Mouse (Mus musculus) embryonic facial prominence, embryonic 12.5 days (tissue): ENCODE results near the gene Khsrp. TPM values are rescaled to one million over a fixed set of nuclear protein-coding genes. Genes with fewer than 3 reads are reported as not detected.
A peak's percentile ranks its signal among the peaks of the same experiment; 100 is the strongest.

Experiments
- ATAC-seq: fragments of 200-750 bp; cut with Nextera tagmentation; 2 replicates; pipeline ENCODE4 v1.8.0; 2017; ENCODE audit not compliant: insufficient number of reproducible peaks, insufficient read depth, low FRiP score, low TSS enrichment
- H3K27ac ChIP-seq: fragments of 300-500 bp; sonication (generic); 2 replicates; pipeline ENCODE4 v1.5.1; 2016; ENCODE audit warnings: mild to moderate bottlenecking
- H3K27me3 ChIP-seq: fragments of 300-500 bp; sonication (generic); 2 replicates; pipeline ENCODE4 v1.6.1; 2016; ENCODE audit warnings: mild to moderate bottlenecking, moderate library complexity
- H3K36me3 ChIP-seq: fragments of 300-500 bp; sonication (generic); 2 replicates; pipeline ENCODE4 v1.6.1; 2016; ENCODE audit warnings: mild to moderate bottlenecking
- H3K4me1 ChIP-seq: fragments of 300-500 bp; sonication (generic); 2 replicates; pipeline ENCODE4 v1.6.1; 2016
- H3K4me2 ChIP-seq: fragments of 300-500 bp; sonication (generic); replicated peaks from 2 replicates; pipeline ENCODE4 v1.6.1; 2016; ENCODE audit warnings: mild to moderate bottlenecking, moderate library complexity
- H3K4me3 ChIP-seq: fragments of 300-500 bp; sonication (generic); 2 replicates; pipeline ENCODE4 v1.5.1; 2016; ENCODE audit warnings: mild to moderate bottlenecking
- H3K9ac ChIP-seq: fragments of 300-500 bp; sonication (generic); 2 replicates; pipeline ENCODE4 v1.6.1; 2016; ENCODE audit warnings: mild to moderate bottlenecking, moderate library complexity
- H3K9me3 ChIP-seq: fragments of 300-500 bp; sonication (generic); 2 replicates; pipeline ENCODE4 v1.6.1; 2016; ENCODE audit warnings: mild to moderate bottlenecking, moderate library complexity
- WGBS: fragments of 180-500 bp; shearing (Covaris S2); methylation state at CpG from one replicate; pipeline ENCODE4 v1.1.7; 2016; 5-methylcytosine and 5-hydroxymethylcytosine counted together
- polyA plus RNA-seq: library from polyadenylated mRNA; unstranded; fragments of >200 nt; fragmentation: Nextera tagmentation; extraction: Ambion mirVana; gene quantifications from 2 replicates; pipeline ENCODE4 v1.2.1, GENCODE M21; 2016

The Khsrp gene
- polyA plus RNA-seq, 1 experiment from 2014 or later = 66.4 TPM

GRCm38 (mm10) chr17:56999414-56999813 is 31.9 kb downstream of the Khsrp start:
- WGBS = 91% methylated on average over 9 of the region's 9 CpGs
- no peak overlapping the region for H3K4me3 ChIP-seq

DNA sequence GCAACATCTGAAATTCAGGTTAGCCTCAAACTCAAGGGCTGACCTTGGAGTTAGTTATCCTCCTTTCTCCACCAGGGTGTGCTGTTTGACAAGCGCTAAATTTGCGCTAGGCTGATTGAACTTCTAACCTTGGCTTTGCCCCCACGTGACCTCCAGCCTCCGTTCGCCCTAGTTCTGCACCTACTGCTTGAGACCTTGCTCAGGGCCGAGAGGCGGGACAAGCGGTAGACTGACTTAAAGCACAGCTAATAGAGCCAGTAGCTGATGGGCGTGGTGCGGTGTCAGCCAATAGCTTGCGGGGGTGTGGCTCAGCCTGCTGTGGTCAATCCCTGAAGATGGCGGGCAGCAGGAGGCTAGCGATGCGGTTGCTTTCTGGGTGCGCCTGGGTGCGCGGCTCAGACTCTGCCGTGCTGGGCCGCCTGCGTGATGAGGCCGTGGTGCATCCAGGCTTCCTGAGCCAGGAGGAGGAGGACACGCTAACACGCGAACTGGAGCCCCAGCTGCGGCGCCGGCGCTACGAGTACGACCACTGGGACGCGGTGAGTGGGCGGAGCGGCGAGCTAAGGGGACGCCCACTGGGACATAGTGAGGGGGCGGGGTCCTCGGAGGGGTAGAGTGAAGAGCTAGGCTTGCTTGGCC is 34.2 kb downstream of the Khsrp start, which contains the start of gene Alkbh7:
Gene Alkbh7 (plus strand): TSS at position 311 of the 639 bp plus-strand sequence.
- H3K27ac ChIP-seq = peak within 1 kb of the TSS; percentile 70
- peaks cover 8% of the 10 kb centered on the region for H3K4me1 ChIP-seq
- ATAC-seq = peak; percentile 97
- H3K4me3 ChIP-seq = peak within 1 kb of the TSS; percentile 70
- peak within 1 kb of the TSS; percentile 49 for H3K9ac ChIP-seq
- H3K36me3 ChIP-seq = peaks cover 53% of the 10 kb centered on the region
- no peaks in the 10 kb centered on the region for H3K27me3 ChIP-seq
- H3K4me2 ChIP-seq = peak within 1 kb of the TSS; percentile 69
- under 1% methylated on average over 38 of the region's 38 CpGs for WGBS
- no peaks in the 10 kb centered on the region for H3K9me3 ChIP-seq

More at GRCm38 (mm10) chr17:56999414-56999813, 31.9 kb downstream of the Khsrp start:
- no peaks in the 10 kb centered on the region for H3K27me3 ChIP-seq
- no peak overlapping the region for H3K4me2 ChIP-seq
- no peak overlapping the region for H3K27ac ChIP-seq
- no peaks in the 10 kb centered on the region for H3K9me3 ChIP-seq
- peaks cover 8% of the 10 kb centered on the region for H3K4me1 ChIP-seq
- ATAC-seq = no peak
- peaks cover 52% of the 10 kb centered on the region for H3K36me3 ChIP-seq
- H3K9ac ChIP-seq = no peak overlapping the region

DNA sequence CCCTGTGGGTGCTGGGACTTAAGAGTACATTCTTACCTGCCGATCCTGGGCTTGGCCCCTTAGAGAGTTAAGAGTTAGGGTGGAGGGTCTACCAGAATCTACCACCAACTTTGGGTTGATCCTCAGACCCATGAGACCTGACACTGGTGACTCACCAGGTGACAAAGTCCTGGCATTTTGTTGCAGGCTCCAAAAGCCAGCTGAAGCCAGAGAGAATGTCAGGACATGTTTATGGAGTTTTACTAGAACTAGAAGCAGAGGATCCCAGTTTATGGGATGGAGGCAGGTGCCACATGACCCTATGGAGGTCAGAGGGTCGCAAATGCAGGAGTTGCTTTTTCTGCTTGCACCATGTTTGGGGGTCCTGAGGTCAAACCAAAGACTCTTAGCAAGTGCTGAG is 34.8 kb downstream of the Khsrp start:
- Histone ChIP-seq H3K4me3 (no peak overlapping the region), H3K4me2 (peak overlapping the region; percentile 69), H3K36me3 (peaks cover 56% of the 10 kb centered on the region)

DNA sequence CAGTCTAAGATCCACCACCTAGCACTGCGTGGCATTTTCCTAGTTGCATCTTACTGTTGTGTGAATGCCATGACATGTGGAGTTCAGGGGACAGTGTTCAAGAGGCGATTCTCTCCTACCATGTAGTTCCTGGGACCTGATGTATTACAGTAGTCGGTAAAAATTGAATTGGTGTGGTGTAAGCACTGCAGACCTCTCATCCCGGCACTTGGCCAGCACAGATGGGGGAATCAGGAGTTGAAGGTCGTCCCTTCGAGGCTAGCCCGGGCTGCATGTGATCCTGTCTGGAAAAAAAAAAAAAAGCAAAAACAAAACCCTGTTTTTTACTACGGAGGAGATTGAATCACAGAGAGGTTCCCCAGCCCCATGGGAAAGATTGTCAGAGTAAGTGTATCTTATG is 36.3 kb downstream of the Khsrp start:
- Histone ChIP-seq H3K27me3 (no peaks in the 10 kb centered on the region), H3K4me1 (peaks cover 14% of the 10 kb centered on the region), H3K27ac (no peak overlapping the region), H3K9me3 (no peaks in the 10 kb centered on the region), H3K9ac (no peak overlapping the region), H3K4me3 (no peak overlapping the region), H3K36me3 (peaks cover 56% of the 10 kb centered on the region), H3K4me2 (no peak overlapping the region)
- WGBS = 92% methylated on average over 8 of the region's 8 CpGs
- no peak for ATAC-seq

More for the DNA sequence above, 34.8 kb downstream of the Khsrp start:
- H3K27ac ChIP-seq = no peak overlapping the region
- ATAC-seq = no peak
- H3K9me3 ChIP-seq = no peaks in the 10 kb centered on the region
- 79% methylated on average over 2 of the region's 2 CpGs for WGBS
- H3K27me3 ChIP-seq = no peaks in the 10 kb centered on the region
- H3K4me1 ChIP-seq = peaks cover 8% of the 10 kb centered on the region
- H3K9ac ChIP-seq = no peak overlapping the region

DNA sequence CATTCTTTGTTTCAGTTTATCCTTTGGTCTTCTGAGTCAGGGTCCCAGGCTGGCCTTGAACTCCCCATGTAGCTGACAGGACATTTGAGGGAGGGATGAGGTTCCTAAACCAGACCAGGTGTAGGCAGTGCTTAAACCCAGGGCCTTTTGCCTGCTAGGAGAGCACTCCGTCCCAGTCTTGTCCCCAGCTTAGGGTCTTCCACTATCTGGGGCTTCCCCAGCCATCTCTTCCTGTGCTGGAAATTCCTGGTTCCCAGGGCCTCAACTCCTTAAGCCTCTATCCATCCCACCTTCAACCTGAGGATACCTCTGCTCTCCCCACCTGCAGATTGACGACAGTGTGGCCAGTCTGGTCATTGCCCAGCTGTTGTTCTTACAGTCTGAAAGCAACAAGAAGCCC is 40.4 kb downstream of the Khsrp start:
- H3K4me3 ChIP-seq = peak overlapping the region; percentile 88
- H3K4me2 ChIP-seq = peak overlapping the region; percentile 68
- H3K27me3 ChIP-seq = no peaks in the 10 kb centered on the region
- H3K36me3 ChIP-seq = peaks cover 37% of the 10 kb centered on the region
- H3K9me3 ChIP-seq = no peaks in the 10 kb centered on the region
- no peak overlapping the region; the same call in 1 of the 2 replicates for H3K27ac ChIP-seq
- peaks cover 6% of the 10 kb centered on the region for H3K4me1 ChIP-seq
- peak overlapping the region; percentile 77 for H3K9ac ChIP-seq
- 87% methylated on average over 2 of the region's 2 CpGs for WGBS
- no peak for ATAC-seq

GRCm38 (mm10) chr17:56990115-56990746 is 41.1 kb downstream of the Khsrp start, which contains the start of gene Clpp:
Clpp (plus strand) TSS chr17:56990305.
- Histone ChIP-seq H3K4me2 (peak within 1 kb of the TSS; percentile 68), H3K36me3 (peaks cover 33% of the 10 kb centered on the region), H3K9ac (peak within 1 kb of the TSS; percentile 77), H3K4me1 (peaks cover 6% of the 10 kb centered on the region), H3K4me3 (peak within 1 kb of the TSS; percentile 88), H3K9me3 (no peaks in the 10 kb centered on the region), H3K27me3 (no peaks in the 10 kb centered on the region), H3K27ac (peak within 1 kb of the TSS; percentile 72)
- ATAC-seq = peak; percentile 94
- WGBS = under 1% methylated on average over 52 of the region's 52 CpGs

DNA sequence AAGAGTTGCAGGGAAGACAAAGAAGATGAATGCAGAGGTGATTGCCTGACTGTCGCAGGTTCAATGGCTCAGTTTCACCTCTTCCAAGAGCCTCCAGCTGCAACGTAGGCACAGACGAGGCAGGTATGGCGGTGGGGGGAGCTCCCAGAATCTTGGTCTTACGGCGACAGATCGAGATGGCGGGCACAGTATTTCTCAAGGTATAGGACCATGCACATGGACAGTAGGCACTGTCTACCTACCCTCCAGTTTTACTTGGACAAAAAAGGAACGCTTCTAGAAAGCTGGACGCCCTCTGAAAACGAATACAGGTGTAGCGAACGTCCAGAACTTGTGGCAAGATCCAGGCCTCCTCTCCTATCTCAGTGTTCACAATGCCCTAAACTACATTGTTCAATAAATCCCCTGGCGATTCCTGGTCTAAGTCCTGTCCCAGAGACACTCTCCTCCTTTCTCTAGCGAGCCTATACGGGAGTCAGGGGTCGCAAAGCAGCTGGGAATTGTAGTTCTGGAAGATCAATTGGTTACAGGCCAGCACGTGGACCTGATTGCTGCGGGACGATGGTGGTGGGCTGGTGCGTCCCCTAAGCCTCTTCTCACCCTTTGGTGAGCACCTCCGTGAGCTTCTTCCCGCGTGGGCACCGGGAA is 41.7 kb downstream of the Khsrp start:
- Histone ChIP-seq H3K36me3 (peaks cover 27% of the 10 kb centered on the region), H3K4me1 (peaks cover 6% of the 10 kb centered on the region), H3K27ac (peak overlapping the region; percentile 72), H3K4me3 (peak overlapping the region; percentile 88), H3K9ac (peak overlapping the region; percentile 77), H3K9me3 (no peaks in the 10 kb centered on the region), H3K27me3 (no peaks in the 10 kb centered on the region), H3K4me2 (peak overlapping the region; percentile 68)
- ATAC-seq = peak; percentile 89
- WGBS = 4% methylated on average over 25 of the region's 25 CpGs

- WGBS = 68% methylated on average over 7 of the region's 7 CpGs
- H3K36me3 ChIP-seq = peaks cover 21% of the 10 kb centered on the region
- no peak for ATAC-seq
- no peaks in the 10 kb centered on the region for H3K9me3 ChIP-seq
- H3K27me3 ChIP-seq = no peaks in the 10 kb centered on the region
- H3K4me2 ChIP-seq = peak overlapping the region; percentile 68
- H3K9ac ChIP-seq = no peak overlapping the region; the same call in 1 of the 2 replicates
- H3K4me3 ChIP-seq = peak overlapping the region; percentile 88
- peaks cover 6% of the 10 kb centered on the region for H3K4me1 ChIP-seq
- peak overlapping the region; percentile 72; the same call in 1 of the 2 replicates for H3K27ac ChIP-seq
Observed at GRCm38 (mm10) chr17:56988921-56989430, 42.3 kb downstream of the Khsrp start.

GRCm38 (mm10) chr17:56988441-56988840 is 42.9 kb downstream of the Khsrp start:
- H3K27me3 ChIP-seq = no peaks in the 10 kb centered on the region
- 91% methylated on average over 7 of the region's 7 CpGs for WGBS
- no peak overlapping the region for H3K27ac ChIP-seq
- no peaks in the 10 kb centered on the region for H3K9me3 ChIP-seq
- no peak for ATAC-seq
- no peak overlapping the region for H3K4me2 ChIP-seq
- peaks cover 6% of the 10 kb centered on the region for H3K4me1 ChIP-seq
- H3K9ac ChIP-seq = no peak overlapping the region; the same call in 1 of the 2 replicates
- H3K4me3 ChIP-seq = no peak overlapping the region
- peaks cover 16% of the 10 kb centered on the region for H3K36me3 ChIP-seq

DNA sequence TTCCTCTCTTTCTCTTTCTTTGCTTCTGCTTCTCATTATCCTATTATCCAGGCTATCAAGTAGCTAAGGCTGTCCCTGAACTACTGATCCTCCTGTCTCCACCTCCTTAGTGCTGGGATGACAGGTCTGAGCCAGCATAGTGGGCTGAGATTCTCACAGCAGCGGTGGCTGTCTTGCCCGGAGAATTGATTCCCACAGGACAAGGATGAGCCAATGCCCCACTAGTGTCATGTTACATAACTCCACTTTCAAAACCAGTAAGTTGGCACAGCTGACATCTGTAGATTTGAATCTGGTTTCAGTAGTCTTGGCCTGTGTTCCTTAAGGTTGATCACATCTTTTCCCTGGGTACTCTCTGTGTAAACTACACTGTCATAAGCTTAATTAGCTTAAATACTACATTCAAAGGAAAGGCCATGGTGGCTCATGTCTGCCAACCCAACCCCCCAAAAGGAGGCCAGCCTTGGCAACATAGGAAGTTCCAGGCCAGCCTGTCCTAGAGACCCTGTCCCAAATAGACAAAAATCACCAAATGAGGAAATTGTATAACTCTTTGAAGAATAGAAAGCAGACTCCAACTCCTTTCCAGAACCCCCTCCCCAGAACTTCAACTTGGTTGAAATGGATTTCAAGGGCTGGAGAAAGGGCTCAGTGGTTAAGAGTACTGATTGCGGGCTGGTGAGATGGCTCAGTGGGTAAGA is 45.1 kb downstream of the Khsrp start:
- no peak for ATAC-seq
- WGBS = 75% methylated on average over 3 of the region's 3 CpGs
- no peaks in the 10 kb centered on the region for H3K9me3 ChIP-seq
- no peak overlapping the region for H3K27ac ChIP-seq
- H3K27me3 ChIP-seq = no peaks in the 10 kb centered on the region
- H3K4me3 ChIP-seq = no peak overlapping the region
- H3K9ac ChIP-seq = no peak overlapping the region
- peaks cover 6% of the 10 kb centered on the region for H3K4me1 ChIP-seq
- H3K36me3 ChIP-seq = no peaks in the 10 kb centered on the region
- no peak overlapping the region for H3K4me2 ChIP-seq

GRCm38 (mm10) chr17:56985656-56986055 is 45.7 kb downstream of the Khsrp start:
- Histone ChIP-seq H3K36me3 (no peaks in the 10 kb centered on the region), H3K4me2 (no peak overlapping the region), H3K27me3 (no peaks in the 10 kb centered on the region), H3K4me1 (no peaks in the 10 kb centered on the region), H3K9me3 (no peaks in the 10 kb centered on the region), H3K9ac (no peak overlapping the region), H3K4me3 (no peak overlapping the region), H3K27ac (no peak overlapping the region)
- ATAC-seq = no peak
- 85% methylated on average over 3 of the region's 3 CpGs for WGBS
